In the genomic region with DNA sequence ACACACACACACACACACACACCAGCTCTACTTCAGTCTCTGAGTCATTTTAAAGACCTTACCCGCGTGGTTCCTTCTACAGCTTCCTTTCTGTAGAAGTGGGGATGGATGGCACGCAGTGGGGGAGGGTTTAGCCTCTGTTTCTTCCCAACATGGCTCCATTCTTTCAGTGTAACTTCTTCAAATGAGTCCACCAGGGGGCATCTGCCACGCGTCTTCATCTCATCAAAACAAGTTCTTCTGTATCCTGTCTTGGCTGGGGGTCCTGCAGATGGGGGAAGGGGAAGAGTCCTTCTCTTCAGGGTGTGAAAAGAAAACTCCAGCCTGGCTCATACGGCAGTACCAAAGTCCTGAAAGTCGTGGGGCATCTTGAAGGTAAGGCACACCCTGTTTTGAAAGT, we compare ENCODE assay signal across 13 mouse cellular contexts. TPM values are rescaled to one million over a fixed set of nuclear protein-coding genes. Genes with fewer than 3 reads are reported as not detected.
DNase-seq lines count a peak whose midpoint lies in the region; ATAC-seq and TF ChIP-seq lines count a peak whose summit lies in the region.
"Had no signal": no experiment of that assay in that cellular context is flagged by ENCODE, and none has a peak within 500 bp of the region (broad histone marks: within the 10 kb centered on the region; RNA-seq: fewer than 3 reads in every experiment).

No protein-coding gene starts in this region.

- TF ChIP-seq EP300 in heart, adult 2 months (IDR thresholded peaks at IDR 0.05; ENCODE audit: insufficient read depth, low read depth, low read length), result no peak

- DNase-seq in forebrain, embryonic 14.5 days (ENCODE audit: low spot score), result peak; percentile 47
- peak; percentile 81 for DNase-seq in lung, embryonic 14.5 days
- no peak for DNase-seq in lung, adult 18-20 months
- DNase-seq in NIH3T3 (ENCODE audit: low read depth), result peak; percentile 42
- no peak for DNase-seq in heart, adult 2 months
- no peak for DNase-seq in cerebellum, adult 9-11 months
- DNase-seq: B cell, adult 2 months had no signal

- WGBS in forebrain, embryonic 14.5 days, result 30% methylated on average over 7 of the region's 7 CpGs
- 32% methylated on average over 7 of the region's 7 CpGs for WGBS in forebrain, embryonic 15.5 days
- WGBS in lung, embryonic 14.5 days, result 27% methylated on average over 7 of the region's 7 CpGs
- 42% methylated on average over 7 of the region's 7 CpGs for WGBS in stomach, embryonic 15.5 days
- WGBS in heart, adult 2 months, result 49% methylated on average over 7 of the region's 7 CpGs

- no peak overlapping the region for H3K9ac ChIP-seq in forebrain, embryonic 14.5 days (ENCODE audit: low read length)
- no peak overlapping the region for H3K9ac ChIP-seq in forebrain, embryonic 15.5 days (replicated peaks)
- no peak overlapping the region for H3K9ac ChIP-seq in lung, embryonic 14.5 days
- H3K9ac ChIP-seq in stomach, embryonic 15.5 days, result no peak overlapping the region
- H3K9ac ChIP-seq in heart, adult 2 months (ENCODE audit: low read depth, low read length), result no peak overlapping the region
- H3K9ac ChIP-seq: forebrain, embryonic 12.5 days; limb, embryonic 15.5 days had no signal

- no peak for ATAC-seq in forebrain, embryonic 14.5 days
- no peak for ATAC-seq in forebrain, embryonic 15.5 days (replicated peaks)
- peak; percentile 60; the same call in 1 of the 2 replicates for ATAC-seq in lung, embryonic 14.5 days (ENCODE audit: insufficient read depth)
- no peak for ATAC-seq in stomach, embryonic 15.5 days (ENCODE audit: insufficient read depth, low FRiP score, low read depth)

- TF ChIP-seq CTCF in lung, embryonic 14.5 days (IDR thresholded peaks at IDR 0.05; ENCODE audit: low read depth), result peak; percentile 61
- TF ChIP-seq CTCF in heart, adult 2 months (IDR thresholded peaks at IDR 0.05), result no peak

- no peaks in the 10 kb centered on the region for H3K27me3 ChIP-seq in forebrain, embryonic 14.5 days (replicated peaks; ENCODE audit: control insufficient read depth, insufficient read depth, low read length)
- H3K27me3 ChIP-seq in forebrain, embryonic 15.5 days, result no peaks in the 10 kb centered on the region
- H3K27me3 ChIP-seq in lung, embryonic 14.5 days (ENCODE audit: insufficient read depth, low read length), result 0 out of 2 replicates have a peak, but pooled peaks cover 4% of the 10 kb centered on the region
- H3K27me3 ChIP-seq in stomach, embryonic 15.5 days (replicated peaks), result no peaks in the 10 kb centered on the region
- no peaks in the 10 kb centered on the region for H3K27me3 ChIP-seq in heart, adult 2 months (ENCODE audit: control insufficient read depth, insufficient read depth, low read length)
- H3K27me3 ChIP-seq: forebrain, embryonic 12.5 days had no signal

- H3K4me2 ChIP-seq in forebrain, embryonic 14.5 days (ENCODE audit: low read length), result no peak overlapping the region
- H3K4me2 ChIP-seq in forebrain, embryonic 15.5 days (replicated peaks), result no peak overlapping the region
- H3K4me2 ChIP-seq in lung, embryonic 14.5 days, result 0 out of 2 replicates have a peak overlapping the region, but pooled peaks have one; percentile 10
- H3K4me2 ChIP-seq in stomach, embryonic 15.5 days, result no peak overlapping the region
- H3K4me2 ChIP-seq: forebrain, embryonic 12.5 days; limb, embryonic 15.5 days had no signal

- no peaks in the 10 kb centered on the region for H3K4me1 ChIP-seq in forebrain, embryonic 14.5 days (ENCODE audit: control insufficient read depth, insufficient read depth, low read length)
- 0 out of 2 replicates have a peak, but pooled peaks cover 7% of the 10 kb centered on the region for H3K4me1 ChIP-seq in forebrain, embryonic 15.5 days
- H3K4me1 ChIP-seq in lung, embryonic 14.5 days (ENCODE audit: insufficient read depth), result peaks cover 3% of the 10 kb centered on the region; the same call in 1 of the 2 replicates
- H3K4me1 ChIP-seq in stomach, embryonic 15.5 days, result peaks cover 14% of the 10 kb centered on the region
- no peaks in the 10 kb centered on the region for H3K4me1 ChIP-seq in heart, adult 2 months (ENCODE audit: control insufficient read depth, insufficient read depth, low read length)

- H3K27ac ChIP-seq in forebrain, embryonic 14.5 days (ENCODE audit: low read depth, low read length), result no peak overlapping the region
- H3K27ac ChIP-seq in forebrain, embryonic 15.5 days (replicated peaks), result no peak overlapping the region
- H3K27ac ChIP-seq in lung, embryonic 14.5 days (ENCODE audit: low read depth), result peak overlapping the region; percentile 78
- H3K27ac ChIP-seq in stomach, embryonic 15.5 days, result peak overlapping the region; percentile 38
- H3K27ac ChIP-seq in heart, adult 2 months, result no peak overlapping the region
- H3K27ac ChIP-seq: forebrain, embryonic 12.5 days; limb, embryonic 15.5 days had no signal

- H3K9me3 ChIP-seq in forebrain, embryonic 14.5 days (replicated peaks; ENCODE audit: control insufficient read depth, low read length), result no peaks in the 10 kb centered on the region
- H3K9me3 ChIP-seq in forebrain, embryonic 15.5 days, result no peaks in the 10 kb centered on the region
- H3K9me3 ChIP-seq in lung, embryonic 14.5 days (ENCODE audit: low read depth, low read length), result no peaks in the 10 kb centered on the region
- H3K9me3 ChIP-seq in stomach, embryonic 15.5 days, result no peaks in the 10 kb centered on the region
- H3K9me3 ChIP-seq: forebrain, embryonic 12.5 days; limb, embryonic 15.5 days had no signal

- no peaks in the 10 kb centered on the region for H3K79me2 ChIP-seq in heart, adult 2 months (replicated peaks; ENCODE audit: control insufficient read depth, insufficient read depth, low read length)

- TF ChIP-seq POLR2A in heart, adult 2 months (IDR thresholded peaks at IDR 0.05; ENCODE audit: insufficient read depth, low read depth, low read length), result no peak

- intact Hi-C loops in heart, adult 2 months (cut with DNase I), result no loop called here

- H3K36me3 ChIP-seq in forebrain, embryonic 14.5 days (ENCODE audit: control insufficient read depth, insufficient read depth, low read length), result no peaks in the 10 kb centered on the region
- H3K36me3 ChIP-seq in forebrain, embryonic 15.5 days, result no peaks in the 10 kb centered on the region
- no peaks in the 10 kb centered on the region for H3K36me3 ChIP-seq in lung, embryonic 14.5 days (ENCODE audit: insufficient read depth)
- H3K36me3 ChIP-seq in stomach, embryonic 15.5 days, result no peaks in the 10 kb centered on the region
- no peaks in the 10 kb centered on the region for H3K36me3 ChIP-seq in heart, adult 2 months (ENCODE audit: control insufficient read depth, insufficient read depth, low read length)
- H3K36me3 ChIP-seq: forebrain, embryonic 12.5 days; limb, embryonic 15.5 days had no signal

- no peak overlapping the region for H3K4me3 ChIP-seq in forebrain, embryonic 14.5 days (ENCODE audit: low read depth, low read length)
- no peak overlapping the region for H3K4me3 ChIP-seq in forebrain, embryonic 15.5 days
- no peak overlapping the region for H3K4me3 ChIP-seq in lung, embryonic 14.5 days (ENCODE audit: low read depth, low read length)
- H3K4me3 ChIP-seq in stomach, embryonic 15.5 days (replicated peaks), result no peak overlapping the region
- no peak overlapping the region for H3K4me3 ChIP-seq in heart, adult 2 months
- H3K4me3 ChIP-seq: forebrain, embryonic 12.5 days; limb, embryonic 15.5 days had no signal

RNA-seq across cellular contexts. Expression of a gene that starts 0.3 kb away (rescaled TPM):
- polyA plus RNA-seq in forebrain, embryonic 14.5 days (2014; fragmentation: Nextera tagmentation; extraction: Ambion mirVana), result not detected in 2 replicates
- polyA plus RNA-seq in forebrain, embryonic 15.5 days (2015; fragmentation: Nextera tagmentation; extraction: Ambion mirVana), result not detected in 2 replicates
- 1.5 and 2.0 TPM in 2 replicates for polyA plus RNA-seq in lung, embryonic 14.5 days (2014; fragmentation: Nextera tagmentation; extraction: Ambion mirVana)
- polyA plus RNA-seq in stomach, embryonic 15.5 days (2015; fragmentation: Nextera tagmentation; extraction: Ambion mirVana), result 0.74 and 1.2 TPM in 2 replicates
- not detected for total RNA-seq in heart, adult 2 months (2021)
- not detected in 2 replicates for polyA plus RNA-seq in heart, adult 2 months (2012; rRNA removed)
- total RNA-seq: layer of hippocampus, postnatal 10 days had no signal
- polyA plus RNA-seq: forebrain, embryonic 12.5 days; gonadal fat pad, adult 2 months had no signal

RNA-seq across cellular contexts. Expression of a gene that starts 26.7 kb away (rescaled TPM):
- 6.9 and 8.2 TPM in 2 replicates for polyA plus RNA-seq in forebrain, embryonic 14.5 days (2014; fragmentation: Nextera tagmentation; extraction: Ambion mirVana)
- polyA plus RNA-seq in forebrain, embryonic 15.5 days (2015; fragmentation: Nextera tagmentation; extraction: Ambion mirVana), result 9.3 and 11.7 TPM in 2 replicates
- polyA plus RNA-seq in lung, embryonic 14.5 days (2014; fragmentation: Nextera tagmentation; extraction: Ambion mirVana), result 25.0 and 31.5 TPM in 2 replicates
- 19.3 and 20.3 TPM in 2 replicates for polyA plus RNA-seq in stomach, embryonic 15.5 days (2015; fragmentation: Nextera tagmentation; extraction: Ambion mirVana)
- total RNA-seq in heart, adult 2 months (2021), result 1 to 10 TPM; 7.2 to 7.9 TPM
- polyA plus RNA-seq in heart, adult 2 months (2012; rRNA removed), result 11.6 and 12.1 TPM in 2 replicates

RNA-seq across cellular contexts. Expression of a gene that starts 37.6 kb away (rescaled TPM):
- not detected in 2 replicates for polyA plus RNA-seq in forebrain, embryonic 14.5 days (2014; fragmentation: Nextera tagmentation; extraction: Ambion mirVana)
- 0.15 TPM in 1 of 2 replicates, not detected in the other for polyA plus RNA-seq in forebrain, embryonic 15.5 days (2015; fragmentation: Nextera tagmentation; extraction: Ambion mirVana)
- 0.20 and 0.21 TPM in 2 replicates for polyA plus RNA-seq in lung, embryonic 14.5 days (2014; fragmentation: Nextera tagmentation; extraction: Ambion mirVana)
- 0.42 TPM in 1 of 2 replicates, not detected in the other for polyA plus RNA-seq in stomach, embryonic 15.5 days (2015; fragmentation: Nextera tagmentation; extraction: Ambion mirVana)
- 1 to 10 TPM in 1 of 2 experiments, under 1 TPM in 1; 0.97 to 1.0 TPM for total RNA-seq in heart, adult 2 months (2021)
- polyA plus RNA-seq in heart, adult 2 months (2012; rRNA removed), result 0.12 TPM in 1 of 2 replicates, not detected in the other
- polyA plus RNA-seq: limb, embryonic 15.5 days had no signal

RNA-seq across cellular contexts. Expression of a gene that starts 50.3 kb away (rescaled TPM):
- polyA plus RNA-seq in forebrain, embryonic 14.5 days (2014; fragmentation: Nextera tagmentation; extraction: Ambion mirVana), result 11.3 and 13.6 TPM in 2 replicates
- 9.7 and 11.2 TPM in 2 replicates for polyA plus RNA-seq in forebrain, embryonic 15.5 days (2015; fragmentation: Nextera tagmentation; extraction: Ambion mirVana)
- polyA plus RNA-seq in lung, embryonic 14.5 days (2014; fragmentation: Nextera tagmentation; extraction: Ambion mirVana), result 30.0 and 35.4 TPM in 2 replicates
- 16.6 and 17.6 TPM in 2 replicates for polyA plus RNA-seq in stomach, embryonic 15.5 days (2015; fragmentation: Nextera tagmentation; extraction: Ambion mirVana)
- not detected for total RNA-seq in heart, adult 2 months (2021)
- 0.12 and 0.14 TPM in 2 replicates for polyA plus RNA-seq in heart, adult 2 months (2012; rRNA removed)

RNA-seq across cellular contexts. Expression of a gene that starts 50.5 kb away (rescaled TPM):
- polyA plus RNA-seq in forebrain, embryonic 14.5 days (2014; fragmentation: Nextera tagmentation; extraction: Ambion mirVana), result 100 and 111 TPM in 2 replicates
- 123 and 127 TPM in 2 replicates for polyA plus RNA-seq in forebrain, embryonic 15.5 days (2015; fragmentation: Nextera tagmentation; extraction: Ambion mirVana)
- polyA plus RNA-seq in lung, embryonic 14.5 days (2014; fragmentation: Nextera tagmentation; extraction: Ambion mirVana), result 137 TPM in 2 replicates
- polyA plus RNA-seq in stomach, embryonic 15.5 days (2015; fragmentation: Nextera tagmentation; extraction: Ambion mirVana), result 136 and 150 TPM in 2 replicates
- 10 to 100 TPM; 54.9 to 59.5 TPM for total RNA-seq in heart, adult 2 months (2021)
- 67.0 and 74.1 TPM in 2 replicates for polyA plus RNA-seq in heart, adult 2 months (2012; rRNA removed)

Comparison
In these comparisons a context has a peak if more than half of its experiments do, and no peak if none do; other contexts are left out.
1. DNase-seq: peak in forebrain, embryonic 14.5 days (single experiment), lung, embryonic 14.5 days (single experiment) and NIH3T3 (single experiment); none in lung, adult 18-20 months (0 of 2), heart, adult 2 months (0 of 2) and cerebellum, adult 9-11 months (single experiment).
2. H3K27ac ChIP-seq: peak in lung, embryonic 14.5 days (single experiment) and stomach, embryonic 15.5 days (single experiment); none in forebrain, embryonic 14.5 days (single experiment), forebrain, embryonic 15.5 days (single experiment) and heart, adult 2 months (single experiment).